Mouse (Mus musculus) liver, embryonic 18 days (tissue): Measurements from ENCODE around the gene Thumpd3. TPM values are rescaled to one million over a fixed set of nuclear protein-coding genes. Genes with fewer than 3 reads are reported as not detected.

Source experiments
- polyA plus RNA-seq: library from polyadenylated mRNA; depleted of rRNA; stranded (reverse); fragments of >200 nt; gene quantifications from 2 replicates; pipeline ENCODE4 v1.2.3, GENCODE M21; 2012; rRNA removed

The Thumpd3 gene
- polyA plus RNA-seq, result 14.7 and 15.0 TPM in 2 replicates

DNA sequence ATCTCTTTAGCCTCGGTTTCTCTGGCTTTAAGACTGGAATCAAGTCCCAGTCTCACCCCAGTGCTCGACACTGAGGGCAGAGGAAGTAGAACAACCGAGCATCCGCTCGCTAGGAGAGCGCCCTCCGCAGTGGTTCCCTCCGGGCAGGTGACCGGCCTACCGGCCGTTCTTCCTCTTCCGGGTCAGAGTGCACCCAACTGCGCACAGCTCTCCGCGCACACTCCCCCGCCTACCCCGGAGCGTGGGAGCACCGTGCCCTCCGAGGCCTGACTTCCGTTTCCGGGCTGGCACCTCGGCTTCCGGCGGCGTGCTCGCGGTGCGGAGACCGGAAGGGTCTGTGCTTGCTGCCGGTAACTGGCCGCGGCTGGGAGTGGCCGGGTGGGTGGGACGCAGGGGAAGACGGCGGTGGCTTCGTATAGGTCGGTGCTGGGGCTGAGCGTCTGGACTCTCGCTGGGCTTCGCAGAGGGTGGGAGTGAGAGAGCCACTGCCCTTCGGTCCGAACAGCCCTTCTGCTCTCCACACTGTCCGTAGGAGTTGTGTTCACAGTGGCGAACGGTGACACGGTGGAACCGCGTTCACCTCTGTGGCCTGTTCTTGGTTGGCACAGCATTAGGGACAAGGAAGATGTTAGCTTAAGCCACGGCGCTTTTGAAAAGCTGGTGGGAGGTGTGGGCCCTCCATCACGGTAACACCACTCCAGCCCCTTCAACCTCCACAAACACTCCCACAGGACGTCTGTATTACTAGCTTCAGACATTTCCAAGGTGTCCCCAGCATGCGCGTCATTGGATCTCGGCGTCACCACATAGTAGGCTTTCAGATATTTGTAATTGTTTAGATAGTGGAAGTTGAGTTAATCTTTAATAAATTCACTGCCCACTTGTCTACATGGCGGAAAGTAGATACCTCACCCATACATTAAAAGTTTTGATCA is at the start of gene Thumpd3:
Gene Thumpd3 (plus strand): TSS at position 185 of the 935 bp plus-strand sequence.

DNA sequence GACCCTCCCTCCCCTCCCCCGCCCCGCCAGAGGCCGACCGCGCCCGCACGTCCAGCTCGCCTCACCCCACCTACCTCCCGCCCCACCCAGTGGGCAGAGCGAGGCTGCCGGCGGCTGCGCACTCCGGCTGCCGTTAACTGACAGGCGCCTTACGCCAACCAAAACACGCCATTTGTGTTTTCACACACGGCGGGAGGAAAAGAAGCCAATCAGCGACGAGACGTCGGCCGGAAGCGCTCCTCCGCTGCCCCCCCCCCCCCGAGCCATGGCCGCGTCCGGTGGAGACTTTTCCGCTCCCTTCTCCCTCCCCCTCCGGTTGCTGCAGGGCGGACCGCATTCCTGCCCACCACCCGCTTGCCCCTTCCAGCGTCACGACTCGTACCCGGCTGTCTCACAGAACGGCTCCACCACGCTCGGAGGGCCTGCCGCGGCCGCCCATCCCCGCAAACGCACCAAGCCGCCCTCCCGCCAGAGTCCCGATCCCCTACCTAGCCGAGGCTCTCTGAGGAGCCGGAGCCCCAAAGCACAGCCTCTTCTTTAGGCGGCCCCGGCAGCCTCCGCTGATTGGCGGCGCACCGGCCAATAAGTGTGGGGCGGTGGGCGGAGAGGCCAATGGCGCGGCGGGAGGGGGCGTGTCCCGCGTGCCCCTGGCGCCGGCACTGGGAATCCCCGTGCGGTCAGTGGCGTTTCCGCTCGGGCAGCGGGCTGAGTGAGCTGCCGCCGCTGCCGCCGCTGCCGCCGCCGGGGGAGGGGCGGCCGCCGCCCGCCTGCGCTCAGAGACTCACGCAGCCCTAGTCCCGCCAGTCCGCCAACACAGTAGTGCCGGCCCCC is 30.9 kb downstream of the Thumpd3 start, which contains the start of gene Setd5:
Gene Setd5 (plus strand): TSS at position 680 of the 831 bp plus-strand sequence.

Other genes with a start within 250 kb of the Thumpd3 start
- gene Srgap3, start 99.0 kb upstream of the Thumpd3 start, polyA plus RNA-seq, result 0.23 and 0.24 TPM in 2 replicates
- 12.6 and 15.1 TPM in 2 replicates for gene Setd5, start 31.1 kb downstream of the Thumpd3 start, polyA plus RNA-seq
- gene Lhfpl4, start 149.2 kb downstream of the Thumpd3 start, polyA plus RNA-seq, result under 0.01 and 0.02 TPM in 2 replicates
- 15.0 and 15.2 TPM in 2 replicates for gene Mtmr14, start 191.6 kb downstream of the Thumpd3 start, polyA plus RNA-seq
- gene Cpne9, start 236.1 kb downstream of the Thumpd3 start, polyA plus RNA-seq, result 0.01 and 0.06 TPM in 2 replicates